Mouse (Mus musculus): ENCODE measurements around the gene Baz1a.
"Not testable (repeated sequence)": the region's sequence is repeated elsewhere in the genome, so short reads cannot be mapped to it uniquely, and the experiment has no call there.

Baz1a gene

GRCm38 (mm10) chr12:54981962-54982361, 32.2 kb downstream of the Baz1a start:
- no peak for DNase-seq (ENCODE audit: low read depth, low spot score)

GRCm38 (mm10) chr12:54980939-54981338, 33.2 kb downstream of the Baz1a start:
- DNase-seq (ENCODE audit: low read depth, low spot score), result no peak

- DNase-seq (ENCODE audit: low read depth, low spot score), result no peak
These were observed 33.6 kb downstream of the Baz1a start for GRCm38 (mm10) chr12:54980532-54980931.

GRCm38 (mm10) chr12:54969033-54969432, 45.1 kb downstream of the Baz1a start:
- no peak for DNase-seq (ENCODE audit: low read depth, low spot score)

GRCm38 (mm10) chr12:54965532-54966160, 48.5 kb downstream of the Baz1a start:
- no peak for DNase-seq (ENCODE audit: low read depth, low spot score)

GRCm38 (mm10) chr12:54959569-54959968, 54.6 kb downstream of the Baz1a start:
- DNase-seq (ENCODE audit: low read depth, low spot score), result no peak

- no peak for DNase-seq (ENCODE audit: low read depth, low spot score)
These were observed 57.2 kb downstream of the Baz1a start for GRCm38 (mm10) chr12:54956974-54957373.

- DNase-seq (ENCODE audit: low read depth, low spot score), result no peak
These were observed 57.7 kb downstream of the Baz1a start for GRCm38 (mm10) chr12:54956457-54956856.

GRCm38 (mm10) chr12:54946116-54946515, 68.0 kb downstream of the Baz1a start:
- DNase-seq (ENCODE audit: low read depth, low spot score), result no peak

- DNase-seq (ENCODE audit: low read depth, low spot score), result not testable (repeated sequence)
These were observed 71.5 kb downstream of the Baz1a start for GRCm38 (mm10) chr12:54942586-54943157.

- not testable (repeated sequence) for DNase-seq (ENCODE audit: low read depth, low spot score)
These were observed 76.4 kb downstream of the Baz1a start for GRCm38 (mm10) chr12:54937581-54938343.

- DNase-seq (ENCODE audit: low read depth, low spot score), result no peak
These were observed 103.8 kb downstream of the Baz1a start for GRCm38 (mm10) chr12:54910387-54910786.

GRCm38 (mm10) chr12:54892559-54892958, 121.6 kb downstream of the Baz1a start:
- not testable (repeated sequence) for DNase-seq (ENCODE audit: low read depth, low spot score)

- peak; percentile 33 for DNase-seq (ENCODE audit: low read depth, low spot score)
These were observed 123.7 kb downstream of the Baz1a start for GRCm38 (mm10) chr12:54890426-54890825.

- DNase-seq (ENCODE audit: low read depth, low spot score), result no peak
These were observed 126.5 kb downstream of the Baz1a start for GRCm38 (mm10) chr12:54887580-54888127.

GRCm38 (mm10) chr12:54879630-54880029, 134.5 kb downstream of the Baz1a start:
- peak; percentile 66 for DNase-seq (ENCODE audit: low read depth, low spot score)

- no peak for DNase-seq (ENCODE audit: low read depth, low spot score)
These were observed 134.9 kb downstream of the Baz1a start for GRCm38 (mm10) chr12:54879211-54879610.

GRCm38 (mm10) chr12:54877875-54878274, 136.3 kb downstream of the Baz1a start:
- no peak for DNase-seq (ENCODE audit: low read depth, low spot score)

GRCm38 (mm10) chr12:54876879-54877278, 137.3 kb downstream of the Baz1a start:
- DNase-seq (ENCODE audit: low read depth, low spot score), result no peak

GRCm38 (mm10) chr12:54874711-54875110, 139.4 kb downstream of the Baz1a start:
- no peak for DNase-seq (ENCODE audit: low read depth, low spot score)

GRCm38 (mm10) chr12:54862606-54863535, 151.3 kb downstream of the Baz1a start, which contains the start of gene Cfl2:
Gene Cfl2 (minus strand): TSS chr12:54862877.
- peak; percentile 89 for DNase-seq (ENCODE audit: low read depth, low spot score)

Data from A20 (cell line).